Mouse (Mus musculus) bone marrow macrophage, adult 2 months (primary cell): ENCODE measurements at regions not wholly inside any gene's neighbourhood (a gene's known extent, or its start where the extent isn't known, plus 50 kb on each side); places are given as distances from the start of the nearest gene placed in this dataset.

Experiments
- CTCF ChIP-seq: IDR thresholded peaks from 2 replicates; pipeline ENCODE4 v1.5.1; 2012; ENCODE audit warnings: low read depth, mild to moderate bottlenecking, low read length, moderate library complexity
- POLR2A ChIP-seq: IDR thresholded peaks from 2 replicates; pipeline ENCODE4 v1.6.1; 2012; ENCODE audit warnings: mild to moderate bottlenecking, low read depth, low read length, borderline replicate concordance

- TF ChIP-seq CTCF (no peak), POLR2A (no peak)
Measured at GRCm38 (mm10) chr13:44359344-44359743, 369.9 kb upstream of the Jarid2 start.
